Mouse (Mus musculus) retina, postnatal 1 day (tissue): Measurements from ENCODE around the gene 1700001P01Rik.
A peak's percentile ranks its signal among the peaks of the same experiment; 100 is the strongest.

Experiments
- DNase-seq: peaks from one replicate; pipeline ENCODE4 v3.0.0-alpha.2; 2012

Gene 1700001P01Rik

DNA sequence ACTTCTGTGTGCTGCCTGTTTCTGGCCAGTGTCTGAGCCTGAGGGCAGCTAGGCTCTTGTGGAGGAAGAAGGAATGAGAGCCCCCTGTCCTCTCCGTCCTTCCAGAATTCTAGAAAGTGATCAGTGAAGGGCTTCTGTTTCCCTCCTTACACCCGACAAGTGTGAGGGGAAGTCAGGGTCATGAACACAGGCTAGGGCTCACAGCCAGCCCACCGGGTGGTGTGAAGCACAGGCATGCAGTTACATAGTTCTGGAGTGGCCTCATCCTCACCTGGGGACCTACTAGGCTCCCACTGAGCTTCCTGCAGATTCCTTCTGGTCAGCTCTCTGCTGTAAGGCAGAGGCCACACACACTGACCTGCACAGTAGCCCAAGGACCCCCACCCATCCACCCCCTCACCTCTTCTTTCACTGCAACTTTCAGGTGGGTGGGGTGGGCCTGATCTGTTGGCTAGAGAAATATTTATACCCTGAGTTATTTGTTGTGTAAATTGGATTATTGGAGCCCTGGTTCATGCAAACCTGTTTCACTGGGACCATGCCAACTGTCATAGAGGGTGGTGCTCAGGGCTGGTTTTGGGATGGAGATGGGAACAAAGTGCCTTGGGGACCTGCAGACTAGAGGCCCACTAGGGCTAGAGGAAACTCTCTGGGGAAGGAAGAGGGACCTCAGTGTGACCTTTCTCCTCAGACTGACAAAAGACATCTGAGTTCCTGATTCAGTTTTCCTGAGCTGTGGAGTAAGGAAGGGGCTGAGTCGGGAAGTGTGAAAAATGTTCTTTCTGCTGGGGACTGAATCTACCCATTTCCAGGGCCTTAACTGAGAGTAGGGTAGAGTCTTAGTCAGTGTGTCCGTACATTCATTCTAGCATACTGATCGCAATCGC lies 33.8 kb upstream of the 1700001P01Rik start:
- no peak for DNase-seq

DNA sequence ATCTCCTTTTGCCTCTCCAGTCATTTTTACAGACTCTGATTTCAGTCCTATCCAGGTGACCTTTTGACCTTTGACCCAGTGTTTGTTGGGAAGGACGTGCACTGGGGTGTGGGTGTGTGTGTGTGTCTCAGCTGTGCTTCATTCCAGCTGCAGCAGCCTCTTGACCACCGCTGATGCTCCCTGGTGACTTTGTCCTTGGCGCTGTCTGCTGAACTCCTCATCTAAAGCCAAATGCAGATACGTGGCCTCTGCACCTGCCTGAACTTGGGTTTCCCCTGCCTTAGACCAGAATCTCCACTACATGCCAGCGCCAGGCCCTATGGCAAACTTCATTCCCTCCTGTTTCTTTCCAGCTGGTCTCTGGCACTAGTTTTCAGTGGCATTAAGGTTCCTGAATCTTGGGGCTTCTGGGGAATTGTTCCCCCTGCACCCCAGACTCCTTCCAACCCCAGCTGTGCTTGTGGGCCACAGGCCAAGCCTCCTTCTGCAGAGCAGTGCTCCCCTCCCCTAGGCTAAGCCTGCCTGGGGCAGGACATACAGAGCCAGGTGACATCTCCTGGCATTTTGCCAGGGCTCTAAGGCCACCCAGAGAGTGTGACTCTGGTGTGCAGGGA lies 33.0 kb upstream of the 1700001P01Rik start:
- DNase-seq, result peak; percentile 85

DNA sequence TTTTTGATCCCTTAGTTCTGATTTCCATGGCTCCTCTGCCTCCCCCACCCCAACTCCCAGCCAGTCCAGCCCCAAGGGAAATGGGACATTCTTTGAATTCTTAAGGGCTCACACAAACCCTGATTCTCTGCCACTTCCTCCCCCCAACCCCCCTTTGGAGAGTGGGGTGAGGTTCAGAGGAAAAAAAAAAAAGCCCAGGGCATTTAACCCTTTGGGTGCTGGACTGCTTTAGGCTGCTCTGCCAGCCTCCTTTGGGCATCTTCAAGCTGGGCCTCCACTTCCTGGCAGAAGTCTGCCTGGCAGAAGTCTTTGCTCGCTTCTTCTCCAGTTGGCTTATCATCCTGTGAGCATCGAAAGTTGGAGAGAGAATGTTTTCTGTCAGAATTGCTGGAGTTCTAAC lies 32.4 kb upstream of the 1700001P01Rik start:
- DNase-seq, result peak; percentile 69

DNA sequence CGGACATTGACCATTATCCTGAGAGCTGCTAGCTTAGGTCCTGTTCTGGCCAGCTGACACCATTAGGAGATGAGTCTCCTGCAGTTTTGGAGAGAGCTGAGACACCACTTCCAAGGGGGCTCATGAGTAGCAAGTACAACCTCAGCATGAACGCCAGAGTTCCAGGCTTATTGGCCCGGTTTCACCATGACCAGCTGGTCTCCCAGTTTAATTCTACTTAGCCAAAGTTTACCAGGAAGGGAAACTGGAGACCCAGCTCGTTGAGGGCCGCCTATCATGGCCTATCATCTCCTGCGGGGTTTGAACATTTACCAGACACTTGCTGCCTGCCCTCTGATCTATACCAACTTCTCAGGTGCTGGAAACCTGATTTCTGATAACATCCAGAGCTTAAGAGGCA lies 31.9 kb upstream of the 1700001P01Rik start:
- no peak for DNase-seq

DNA sequence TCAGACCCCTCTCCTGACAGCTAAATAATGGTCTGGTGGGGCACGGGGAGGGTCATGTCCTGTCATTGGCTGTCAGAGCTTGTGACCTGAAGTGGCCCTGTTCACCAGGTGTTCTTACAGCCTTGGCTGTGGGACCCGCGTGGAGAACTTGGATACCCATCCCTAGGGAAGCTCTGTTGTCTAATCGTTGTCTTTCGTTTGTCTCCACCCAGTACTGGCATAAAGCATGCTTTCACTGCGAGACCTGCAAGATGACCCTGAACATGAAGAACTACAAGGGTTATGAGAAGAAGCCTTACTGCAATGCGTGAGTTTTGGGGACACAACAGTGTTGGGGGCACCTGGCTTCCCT lies 30.9 kb upstream of the 1700001P01Rik start:
- DNase-seq, result no peak

DNA sequence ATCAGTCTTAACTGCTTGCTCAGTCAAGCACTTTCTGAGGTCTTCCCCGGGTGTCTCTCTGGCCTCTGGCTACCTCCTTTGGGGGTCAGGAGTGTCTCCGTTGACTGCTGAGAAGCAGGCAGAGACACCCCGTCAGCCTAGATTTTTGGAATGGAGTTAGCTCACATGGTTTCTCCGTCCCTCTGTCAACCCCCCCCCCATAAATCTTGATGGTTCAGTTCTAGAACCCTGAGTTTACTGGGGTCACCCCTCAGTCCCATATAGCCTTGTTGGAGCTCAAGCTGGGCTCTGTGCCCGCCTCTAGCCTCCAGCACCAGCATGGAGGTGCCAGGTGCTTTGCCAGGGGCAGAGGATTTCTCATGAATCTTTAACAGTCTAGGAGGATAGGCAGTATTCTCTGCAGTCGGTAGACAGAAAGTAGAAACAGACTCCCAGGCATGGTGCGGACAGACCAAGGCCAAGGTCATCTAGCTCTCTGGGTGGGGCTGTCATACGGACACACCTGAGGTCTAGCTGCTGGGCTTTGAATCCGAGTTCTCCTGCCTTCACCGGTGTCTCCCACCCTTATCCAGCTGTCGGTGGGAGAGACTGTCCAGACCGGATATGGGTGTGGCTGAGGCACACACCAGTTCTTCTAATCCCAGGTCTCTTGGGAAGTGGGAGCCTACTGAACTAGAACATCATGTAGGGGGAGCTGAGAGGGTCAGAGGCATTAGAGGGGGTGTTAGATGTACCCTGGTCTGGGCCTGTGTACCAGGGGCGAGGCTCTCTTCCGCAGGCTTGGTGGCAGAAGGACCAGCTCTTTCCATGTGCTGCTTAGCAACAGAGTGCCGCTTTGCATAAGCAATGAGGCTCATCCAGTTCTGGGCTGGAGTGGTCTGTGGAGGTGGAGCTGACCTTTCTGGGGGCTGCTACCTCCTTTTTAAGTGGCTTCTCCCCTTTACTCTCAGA lies 30.2 kb upstream of the 1700001P01Rik start:
- DNase-seq, result peak; percentile 77

DNA sequence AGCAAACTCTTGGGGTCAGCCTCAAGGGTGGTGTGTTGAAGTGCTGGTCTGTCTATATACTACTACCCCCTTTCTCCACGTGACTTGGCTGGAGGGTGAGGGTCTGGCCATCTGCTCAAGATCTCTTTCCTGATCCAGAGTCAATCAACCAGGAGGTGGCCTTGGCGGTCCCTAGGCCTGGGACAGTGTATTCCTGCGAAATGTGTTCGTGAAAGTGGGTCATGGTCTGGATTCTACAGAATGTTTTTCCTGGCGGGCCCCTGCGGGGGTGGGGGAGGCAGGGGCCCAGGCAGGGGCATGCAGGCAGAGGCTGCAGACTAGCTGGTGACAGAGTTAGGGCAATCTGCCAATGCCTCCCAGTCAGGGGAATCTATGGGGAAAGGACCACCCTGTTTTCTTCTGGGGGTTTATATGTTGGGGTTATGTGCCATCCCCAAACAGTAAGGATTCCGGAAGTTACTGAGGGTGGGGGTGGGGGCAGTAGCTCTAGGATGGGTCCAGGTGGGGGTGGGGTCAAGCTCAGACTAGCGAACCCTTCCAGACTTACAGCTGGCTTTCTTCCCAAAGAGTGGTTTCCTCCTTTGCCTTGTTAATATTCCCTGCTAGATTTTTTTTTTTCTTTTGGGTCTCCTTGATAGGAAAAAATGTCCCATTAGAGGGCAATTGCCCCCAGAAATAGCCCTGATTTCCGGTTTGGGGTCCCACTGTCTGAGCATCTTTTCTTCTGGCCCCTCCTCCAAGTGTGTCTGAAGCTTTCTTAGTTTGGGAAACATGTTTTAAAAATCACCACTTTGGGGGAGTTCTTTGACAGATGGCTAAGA lies 29.3 kb upstream of the 1700001P01Rik start:
- peak; percentile 94 for DNase-seq

DNA sequence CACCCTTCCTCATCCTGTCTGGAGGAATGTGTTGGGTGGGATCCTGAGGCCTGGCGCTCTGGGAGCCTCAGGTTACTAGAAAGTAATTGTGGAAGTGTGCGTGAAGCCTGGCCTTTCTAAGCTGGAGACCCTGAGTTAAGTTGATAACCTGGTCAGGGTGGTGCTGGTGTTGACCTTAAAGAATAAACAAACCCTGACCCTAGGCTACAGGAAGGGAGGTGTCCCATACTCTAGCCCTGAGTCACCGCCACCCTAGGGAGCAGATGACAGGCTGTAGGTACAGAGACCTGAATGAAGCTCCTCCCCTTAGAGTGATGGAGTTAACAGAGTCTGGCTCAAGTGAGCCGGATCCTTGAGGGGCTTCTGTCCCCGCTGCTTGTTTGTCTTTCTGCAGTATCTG lies 28.1 kb upstream of the 1700001P01Rik start:
- no peak for DNase-seq

DNA sequence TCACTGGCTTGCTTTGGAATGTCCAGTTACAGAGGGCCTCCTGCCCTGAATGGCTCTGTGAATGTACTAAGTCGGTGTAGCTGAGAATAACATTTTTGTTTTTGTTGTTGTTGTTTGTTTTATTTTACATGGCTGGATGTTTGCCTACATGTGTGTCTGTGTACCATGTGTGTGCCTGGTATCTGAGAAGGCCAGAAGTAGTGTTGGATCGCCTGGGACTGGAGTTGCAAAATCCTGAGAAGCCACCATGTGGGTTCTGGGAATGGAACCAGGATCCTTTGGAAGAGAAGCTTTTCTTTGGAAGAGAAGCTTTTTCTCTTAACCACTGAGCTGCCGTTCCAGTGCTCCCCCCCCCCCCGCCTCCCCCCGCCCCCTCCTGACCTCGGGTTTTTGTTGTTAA lies 26.8 kb upstream of the 1700001P01Rik start:
- DNase-seq, result no peak

DNA sequence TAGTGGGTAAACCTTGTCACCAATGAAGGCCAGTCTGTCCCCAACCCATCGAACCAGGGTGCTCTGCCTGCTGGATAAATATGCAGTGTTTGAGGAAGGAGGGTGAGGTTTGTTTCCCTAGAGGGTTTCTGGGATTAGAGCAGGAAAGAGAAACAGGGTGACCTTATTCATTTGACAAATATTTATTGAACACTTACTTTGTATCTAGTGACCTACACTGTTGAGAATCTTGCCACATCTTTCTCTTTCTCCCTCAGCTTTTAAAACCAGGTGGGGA lies 26.4 kb upstream of the 1700001P01Rik start:
- no peak for DNase-seq

DNA sequence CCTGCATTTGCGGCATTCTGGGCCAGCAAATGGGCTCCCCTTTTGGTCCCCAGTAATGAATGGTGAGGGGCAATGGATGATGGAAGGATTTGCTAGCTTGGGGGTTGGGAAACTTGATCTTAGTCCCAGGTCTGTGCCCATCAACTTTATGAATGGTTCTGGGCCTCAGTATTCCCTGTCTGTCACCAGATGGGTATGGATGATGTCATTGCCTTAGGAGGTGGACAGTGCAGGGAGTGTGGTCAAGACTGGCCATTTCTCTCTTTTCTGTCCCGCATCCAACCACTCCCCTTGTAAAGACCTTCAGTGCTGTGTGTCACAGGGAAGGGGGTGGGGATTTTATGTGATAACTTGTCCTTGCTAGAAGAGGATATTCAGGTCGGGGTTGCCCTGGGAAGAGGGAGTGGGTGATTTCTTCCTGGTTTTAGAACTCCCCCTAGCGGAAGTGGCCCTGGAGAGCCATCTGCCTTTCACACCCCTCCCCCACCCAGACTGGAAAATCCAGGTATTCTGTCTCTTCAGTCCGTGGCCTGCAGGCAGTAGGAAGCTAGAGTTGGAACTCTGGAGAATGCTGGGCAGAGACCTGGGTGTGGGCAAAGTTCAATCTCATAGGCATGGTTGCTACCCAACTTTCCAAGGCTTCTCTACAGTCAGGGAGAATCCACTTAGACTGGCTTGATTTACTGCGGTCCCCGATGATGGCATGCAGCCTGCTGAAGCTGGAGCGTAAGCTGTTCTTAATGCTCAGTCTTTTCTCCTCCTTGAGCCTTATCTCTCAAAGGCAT lies 25.9 kb upstream of the 1700001P01Rik start:
- DNase-seq, result peak; percentile 77

DNA sequence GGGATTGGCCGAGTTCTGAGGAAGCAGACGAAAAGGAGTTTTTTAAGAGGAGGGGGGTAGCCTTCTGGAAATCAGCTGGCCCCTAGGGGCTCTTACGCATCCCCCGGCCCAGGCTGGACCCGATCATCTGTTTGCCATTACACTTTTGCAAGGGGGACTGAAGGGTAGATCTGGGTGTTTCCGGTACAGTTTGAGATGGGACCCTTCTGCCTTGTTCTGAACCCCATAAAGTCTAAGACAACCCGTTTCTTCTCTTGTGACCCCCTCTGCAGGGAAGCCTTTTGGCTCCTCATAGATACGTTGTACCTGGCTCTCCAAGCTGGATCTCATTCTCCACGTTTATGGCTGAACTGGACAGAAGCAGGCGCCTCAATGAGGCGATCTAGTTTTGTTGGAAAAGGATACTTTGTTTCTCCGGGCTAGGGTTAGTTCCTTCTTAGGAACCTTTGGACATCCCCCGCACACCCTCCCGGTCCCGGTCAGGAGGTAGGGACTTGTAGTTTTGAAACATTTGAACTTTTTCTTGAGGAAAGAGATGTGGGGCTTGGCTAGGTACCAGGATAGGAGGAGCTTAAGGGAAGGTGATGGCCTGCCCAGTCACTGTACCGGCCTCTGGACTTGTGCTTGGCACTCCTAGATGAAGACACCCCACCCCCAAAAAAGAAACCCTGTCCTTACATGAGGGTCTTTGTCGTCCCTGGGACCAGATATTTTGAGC lies 25.1 kb upstream of the 1700001P01Rik start:
- DNase-seq, result no peak

DNA sequence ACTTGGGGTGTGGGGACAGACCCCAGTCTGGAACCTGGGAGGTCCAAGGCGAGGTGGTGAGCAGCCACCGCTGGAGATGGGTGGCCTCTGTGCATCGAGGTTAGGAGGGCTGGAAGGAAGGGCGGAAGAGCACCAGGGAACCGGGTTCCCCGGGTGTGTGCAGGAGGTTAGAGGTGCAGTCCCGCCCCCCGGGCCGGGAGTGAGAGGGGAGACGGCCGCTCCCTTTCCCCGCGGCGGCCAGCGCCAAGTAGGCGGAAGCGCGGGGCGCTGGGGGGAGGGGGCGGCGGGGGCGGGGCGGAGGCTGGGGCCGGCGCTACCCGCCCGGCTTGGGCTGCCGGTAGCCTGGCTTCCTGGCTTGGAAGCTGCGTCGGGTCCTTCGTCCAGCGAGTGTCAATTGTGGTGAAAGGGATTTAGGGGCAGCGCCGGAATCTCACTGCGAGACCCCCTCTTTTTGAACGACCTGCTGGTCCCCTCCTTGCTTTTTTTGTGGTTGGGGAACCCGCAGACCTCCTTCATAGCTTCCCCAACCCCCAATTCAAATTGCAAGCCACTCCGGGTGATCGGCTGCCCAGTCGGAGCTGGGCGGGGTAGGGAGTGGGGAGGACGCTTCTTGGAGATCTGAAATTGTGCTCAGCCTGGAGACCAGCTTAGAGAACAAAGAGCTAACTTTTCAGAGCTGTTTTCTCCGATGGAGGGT lies 24.4 kb upstream of the 1700001P01Rik start:
- DNase-seq, result peak; percentile 76

DNA sequence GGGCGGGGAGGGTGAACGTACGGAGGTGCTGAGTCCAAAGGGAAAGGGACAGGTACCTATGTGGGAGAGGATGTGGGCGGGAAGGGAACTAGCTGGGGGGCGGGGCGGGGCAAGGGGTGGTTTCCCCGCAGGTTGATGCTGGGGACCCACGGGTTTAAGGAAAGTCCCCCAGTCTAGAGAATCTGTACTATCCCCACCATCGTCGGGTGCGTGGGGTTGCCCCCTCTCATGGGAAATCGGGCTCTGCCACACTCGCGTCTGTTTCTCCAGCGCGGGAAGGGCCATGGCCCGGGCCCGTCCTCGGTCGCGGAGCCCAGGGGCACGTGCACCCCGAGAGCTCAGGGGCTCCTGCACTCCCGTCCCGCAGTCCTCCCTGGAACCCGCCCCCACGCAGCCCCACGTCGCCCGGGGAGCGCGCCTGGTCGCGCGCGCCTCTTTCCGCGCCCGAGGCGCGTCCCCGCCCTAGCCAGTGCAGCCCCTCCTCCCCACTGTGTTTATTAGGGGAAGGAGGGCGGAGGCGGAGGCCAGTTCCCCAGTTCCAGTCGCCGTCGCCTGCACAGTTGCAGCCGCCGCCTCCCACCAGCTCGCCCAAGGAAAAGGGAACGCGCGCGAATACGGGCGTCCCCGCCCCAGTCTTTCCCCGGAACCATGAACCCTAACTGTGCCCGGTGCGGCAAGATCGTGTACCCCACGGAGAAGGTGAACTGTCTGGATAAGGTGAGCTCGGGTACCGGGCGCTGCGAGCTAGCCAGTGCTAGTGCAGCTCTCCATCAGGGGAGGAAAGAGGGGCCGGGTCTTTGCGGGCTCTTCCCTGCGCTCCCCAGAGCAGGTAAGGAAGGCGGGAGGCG lies 23.7 kb upstream of the 1700001P01Rik start:
- peak; percentile 92 for DNase-seq

DNA sequence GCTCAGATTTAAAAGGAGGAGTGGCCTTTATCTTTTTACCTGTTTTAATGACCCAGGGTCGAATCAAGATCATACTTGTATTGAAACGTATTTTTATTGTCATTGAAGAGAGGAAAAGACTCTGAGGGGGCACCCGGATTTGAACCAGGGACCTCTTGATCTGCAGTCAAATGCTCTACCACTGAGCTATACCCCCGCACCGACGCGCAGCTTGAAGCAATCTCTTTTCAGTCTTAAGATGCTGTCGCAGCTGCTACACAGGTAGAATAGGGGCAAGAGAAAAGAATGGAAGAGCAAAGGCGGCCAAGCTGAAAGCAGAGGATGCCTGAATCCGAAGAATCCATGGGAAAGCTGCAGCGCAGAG lies 23.0 kb upstream of the 1700001P01Rik start, which contains the start of gene Lasp1:
TSS of gene Lasp1 (plus strand) at position 219 of the 364 bp plus-strand sequence.
- DNase-seq, result peak; percentile 91

DNA sequence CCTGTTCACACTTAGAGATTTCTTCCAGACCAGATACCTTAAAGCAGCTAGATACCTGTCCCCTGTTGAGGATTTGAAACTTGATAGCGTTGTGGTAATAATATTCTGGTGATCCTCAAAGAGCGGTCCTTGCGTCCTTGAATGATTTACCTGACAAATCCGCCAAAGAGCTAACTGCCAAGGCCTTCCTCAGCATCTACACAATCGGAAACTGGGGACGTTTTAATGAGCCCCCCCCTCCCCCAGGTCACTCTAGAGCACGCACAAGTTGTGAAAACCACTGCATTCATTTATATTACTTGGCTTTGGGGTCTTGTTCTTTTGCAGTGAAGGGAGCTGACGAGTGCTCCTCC lies 22.3 kb upstream of the 1700001P01Rik start:
- no peak for DNase-seq

DNA sequence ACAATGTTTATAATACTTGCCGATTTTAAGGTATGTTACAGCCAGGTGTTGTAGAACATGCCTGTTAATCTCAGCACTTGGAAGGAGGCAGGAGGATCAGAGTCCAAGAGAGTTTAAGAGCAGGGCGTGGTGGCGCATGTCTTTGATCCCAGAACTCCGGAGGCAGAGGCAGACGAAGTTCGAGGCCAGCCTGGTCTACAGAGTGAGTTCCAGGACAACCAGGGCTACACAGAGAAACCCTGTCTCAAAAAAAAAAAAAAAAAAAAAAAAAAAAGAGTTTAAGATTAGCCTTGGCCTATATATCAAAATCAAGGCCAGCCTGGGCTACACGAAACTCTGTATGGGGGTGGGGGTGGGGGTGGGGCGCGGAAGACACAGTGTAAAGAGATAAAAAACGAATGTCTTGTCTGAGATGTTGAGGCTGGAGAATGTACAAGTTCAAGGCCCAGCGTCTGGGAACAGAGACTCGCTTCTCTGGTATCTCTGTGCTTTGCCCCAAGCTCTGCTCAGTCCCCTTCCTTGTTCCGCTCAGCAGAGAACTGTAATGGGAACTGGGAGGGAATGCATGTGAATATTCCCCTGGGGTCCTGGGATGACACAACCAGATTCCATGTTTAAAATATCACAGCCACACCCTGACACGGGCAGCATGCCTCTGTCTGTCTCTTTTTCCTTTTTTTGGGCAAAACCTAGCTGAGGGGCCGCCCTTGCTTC lies 21.8 kb upstream of the 1700001P01Rik start:
- no peak for DNase-seq

DNA sequence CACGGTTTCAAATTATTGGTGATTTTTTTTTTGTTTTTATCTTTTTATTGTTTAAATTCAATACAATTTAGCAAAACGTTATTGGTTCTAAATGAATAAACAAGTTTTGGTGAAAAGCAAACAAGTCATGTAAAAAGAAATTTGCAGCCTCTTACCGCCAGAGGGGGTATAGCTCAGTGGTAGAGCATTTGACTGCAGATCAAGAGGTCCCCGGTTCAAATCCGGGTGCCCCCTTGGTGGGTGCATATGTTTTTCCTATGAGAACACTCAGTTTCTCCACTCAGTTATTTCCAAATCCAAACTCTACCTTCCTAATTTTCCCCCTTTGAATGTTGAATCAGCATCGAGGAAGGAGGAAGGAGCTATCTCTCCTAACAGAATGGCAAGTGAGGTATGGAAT lies 21.2 kb upstream of the 1700001P01Rik start:
- peak; percentile 77 for DNase-seq

DNA sequence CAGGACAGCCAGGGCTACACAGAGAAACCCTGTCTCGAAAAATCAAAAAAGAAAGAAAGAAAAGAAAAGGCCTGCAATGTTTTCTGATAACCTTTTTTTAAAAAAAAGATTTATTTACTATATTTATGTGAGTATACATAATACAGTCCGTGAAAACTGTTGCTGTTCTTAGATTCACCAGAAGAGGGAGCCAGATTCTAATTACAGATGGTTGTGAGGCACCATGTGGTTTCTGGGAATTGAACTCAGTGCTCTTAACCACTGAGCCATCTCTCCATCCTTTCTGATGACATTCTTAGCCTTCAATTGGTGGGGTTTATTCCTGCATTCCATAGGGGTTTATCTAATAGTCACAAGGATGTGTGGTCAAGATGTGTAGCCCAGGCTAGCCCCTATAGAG lies 17.4 kb upstream of the 1700001P01Rik start:
- peak; percentile 74 for DNase-seq
